Mouse (Mus musculus): ENCODE data around the gene Cbr2.
"Not testable (repeated sequence)": the region's sequence is repeated elsewhere in the genome, so short reads cannot be mapped to it uniquely, and the experiment has no call there.

The Cbr2 gene
- long read RNA-seq, experiment 1, partial matches to known transcripts = 0 of 1 reads
- long read RNA-seq, experiment 1, other reads (novel, unspliced or antisense) = 0 of 1 reads
- long read RNA-seq, experiment 2, partial matches to known transcripts = 0 of 2 reads
- long read RNA-seq, experiment 2, other reads (novel, unspliced or antisense) = 0 of 2 reads

- intact Hi-C loops (cut with DNase I) = no loop called here
Observed at GRCm38 (mm10) chr11:120731858-120732680, at the start of gene Cbr2. TSS of gene Cbr2 (minus strand) at chr11:120732114.

GRCm38 (mm10) chr11:120781361-120781760, 49.4 kb upstream of the Cbr2 start:
- intact Hi-C loops (cut with DNase I) = loop anchor here (10.0 kb wide), 1 partner anchor 287 kb away; the partner anchor contains the start of gene Slc25a10

GRCm38 (mm10) chr11:120779876-120780275, 48.0 kb upstream of the Cbr2 start:
- intact Hi-C loops (cut with DNase I) = loop anchor here (5.0 to 10.0 kb wide), 2 partner anchors 123 to 285 kb away; partner anchors contain the start of gene Slc25a10

DNA sequence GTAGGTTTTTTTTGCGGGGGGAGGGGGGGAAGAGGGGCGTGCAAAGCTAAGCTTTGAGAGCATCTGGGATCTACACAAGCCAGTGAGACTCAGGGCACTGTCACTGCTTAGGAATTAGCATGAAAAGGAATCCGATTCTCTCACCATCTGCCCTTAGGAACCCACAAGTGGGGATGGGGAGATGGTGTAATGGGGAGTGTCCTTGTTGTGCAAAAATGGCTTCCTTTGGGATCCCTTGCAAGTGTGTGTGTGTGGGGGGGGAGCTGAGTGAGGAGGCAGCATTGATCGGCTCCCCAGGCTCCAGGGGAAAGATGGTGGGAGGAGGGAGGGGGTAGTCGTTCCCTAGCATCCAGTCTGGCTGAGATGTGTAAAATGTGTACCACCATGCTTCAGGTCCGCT, 45.2 kb upstream of the Cbr2 start:
- intact Hi-C loops (cut with DNase I) = loop anchor here (5.0 kb wide), 1 partner anchor 120 kb away; no protein-coding TSS in a partner anchor

DNA sequence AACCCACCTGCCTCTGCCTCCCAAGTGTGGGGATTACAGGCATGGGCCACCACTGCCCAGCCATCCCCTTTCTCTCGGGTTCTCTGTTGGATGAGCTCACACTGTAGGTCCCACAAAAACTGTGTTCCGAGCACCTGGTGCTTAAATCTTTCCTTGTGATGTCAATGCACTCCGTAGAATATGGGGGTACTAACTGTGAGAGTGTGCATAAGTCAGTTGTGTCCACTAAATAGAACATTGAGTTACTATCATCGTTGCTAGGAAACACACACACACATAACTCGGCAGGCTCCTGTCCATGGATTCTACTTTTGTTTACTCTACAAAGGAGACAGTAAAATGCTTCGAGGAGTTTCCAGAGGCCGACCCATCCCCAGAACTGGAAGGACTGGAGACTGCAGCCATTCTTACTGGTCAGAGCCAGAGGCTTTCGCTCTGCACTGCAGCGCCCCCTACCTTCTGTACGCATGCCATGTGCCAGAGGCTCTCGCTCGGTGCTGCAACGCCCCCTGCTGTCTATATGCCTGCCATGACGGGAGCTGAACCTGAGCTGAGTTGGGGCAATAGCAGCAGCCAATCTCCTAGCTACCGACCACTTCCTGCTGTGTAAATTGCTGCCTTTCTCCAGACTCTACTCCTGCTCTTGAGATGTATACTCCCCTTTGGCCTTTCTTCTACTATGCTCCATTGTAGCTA, 44.0 kb upstream of the Cbr2 start:
- intact Hi-C loops (cut with DNase I) = loop anchor here (1.0 to 5.0 kb wide), 2 partner anchors 55 to 119 kb away; partner anchors contain the start of gene Rac3

- intact Hi-C loops (cut with DNase I) = no loop called here
Observed at GRCm38 (mm10) chr11:120773463-120774190, 41.7 kb upstream of the Cbr2 start.

DNA sequence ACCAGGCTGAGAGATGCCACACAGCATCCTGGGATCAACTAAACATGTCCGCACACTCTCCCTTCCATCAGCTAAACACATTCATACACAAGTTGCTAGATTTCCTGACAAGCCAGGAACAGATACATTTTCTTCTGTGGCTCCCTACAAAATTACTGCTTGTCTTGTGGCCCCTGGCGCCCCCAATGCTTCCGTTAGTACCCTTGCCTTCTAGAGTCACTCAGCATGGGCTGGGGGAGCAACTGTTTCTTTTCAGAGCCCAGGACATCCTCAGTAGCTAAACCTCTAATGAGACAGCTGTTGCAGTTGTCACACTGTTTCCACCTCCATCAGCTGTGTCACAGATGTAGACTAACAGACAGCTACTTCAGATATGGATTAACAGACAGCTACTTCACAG, 40.8 kb upstream of the Cbr2 start:
- intact Hi-C loops (cut with DNase I) = no loop called here

GRCm38 (mm10) chr11:120768206-120768605, 36.3 kb upstream of the Cbr2 start:
- intact Hi-C loops (cut with DNase I) = no loop called here

DNA sequence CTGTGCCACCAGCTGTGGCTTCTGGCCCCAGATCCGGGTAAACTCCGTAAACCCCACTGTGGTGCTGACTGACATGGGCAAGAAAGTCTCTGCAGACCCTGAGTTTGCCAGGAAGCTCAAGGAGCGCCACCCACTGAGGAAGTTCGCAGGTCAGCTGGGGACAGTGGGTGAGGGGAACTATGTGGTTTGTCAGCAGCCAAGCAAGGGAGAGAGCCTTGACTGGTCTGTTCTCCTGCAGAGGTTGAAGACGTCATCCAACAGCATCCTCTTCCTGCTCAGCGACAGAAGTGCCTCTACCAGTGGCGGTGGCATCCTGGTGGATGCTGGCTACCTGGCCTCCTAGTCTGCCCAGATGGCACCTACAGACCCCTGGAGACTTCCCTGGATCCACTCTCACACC, 35.1 kb upstream of the Cbr2 start:
- intact Hi-C loops (cut with DNase I) = not testable (repeated sequence)

DNA sequence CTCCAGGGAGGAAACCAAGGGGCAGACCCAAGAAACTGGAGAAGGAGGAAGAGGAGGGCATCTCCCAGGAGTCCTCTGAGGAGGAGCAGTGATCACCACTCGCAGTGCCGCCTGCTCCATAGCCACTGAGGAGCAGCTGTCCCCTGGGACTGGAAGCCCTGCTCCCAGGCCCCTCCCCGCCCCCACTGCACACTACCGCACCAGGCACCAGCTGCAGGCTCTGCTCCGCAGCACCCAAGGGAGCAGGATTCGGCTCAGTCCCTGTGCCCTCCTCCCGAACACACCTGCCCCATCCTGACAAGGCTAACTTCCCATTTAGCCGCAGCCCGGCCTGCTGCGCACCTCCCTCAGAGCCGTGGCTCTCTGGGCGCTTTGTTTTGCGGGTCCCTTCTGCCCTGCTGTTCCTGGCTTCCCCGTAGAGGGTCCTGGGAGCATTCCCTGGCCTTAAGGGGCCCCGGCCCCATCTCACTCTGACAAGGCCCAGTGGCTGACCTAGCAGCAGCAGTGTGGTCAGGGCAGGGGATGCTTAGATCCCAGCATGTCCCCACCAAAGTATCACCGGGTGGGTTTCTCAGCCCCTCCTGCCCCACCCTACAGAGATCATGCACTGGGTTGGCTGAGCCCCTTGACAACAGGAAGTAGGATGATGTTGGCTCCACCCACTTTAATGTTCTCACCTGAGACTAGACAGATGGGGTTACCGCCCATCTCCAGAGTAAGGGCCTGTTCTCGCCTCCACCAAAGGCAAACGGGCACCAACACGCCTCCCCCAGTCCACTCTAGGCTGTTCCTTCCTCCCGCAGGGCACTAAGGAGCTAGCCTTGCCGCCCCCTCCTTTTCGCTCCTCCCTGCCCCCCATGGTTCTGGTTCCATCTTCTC, 31.4 kb upstream of the Cbr2 start:
- intact Hi-C loops (cut with DNase I) = not testable (repeated sequence)

DNA sequence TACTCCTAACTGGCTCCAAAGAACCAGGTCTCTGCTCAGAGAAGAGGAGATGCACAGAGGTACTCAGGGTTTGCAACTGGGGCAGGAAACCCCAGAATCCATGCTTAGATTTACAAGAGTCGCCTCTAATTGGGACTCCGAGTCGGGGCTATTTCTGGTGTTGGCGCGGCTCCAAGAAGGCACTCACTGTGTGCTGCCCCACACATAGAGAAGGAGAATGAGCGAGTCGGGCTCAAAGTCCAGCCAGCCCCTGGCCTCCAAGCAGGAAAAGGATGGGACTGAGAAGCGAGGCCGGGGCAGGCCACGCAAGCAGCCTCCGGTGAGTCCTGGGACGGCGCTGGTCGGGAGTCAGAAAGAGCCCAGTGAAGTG, 30.7 kb upstream of the Cbr2 start, which contains the start of gene Hmga1b:
TSS of gene Hmga1b (plus strand) at position 123 of the 370 bp plus-strand sequence.
- intact Hi-C loops (cut with DNase I) = not testable (repeated sequence)

GRCm38 (mm10) chr11:120761811-120762671, 30.1 kb upstream of the Cbr2 start:
- intact Hi-C loops (cut with DNase I) = no loop called here

DNA sequence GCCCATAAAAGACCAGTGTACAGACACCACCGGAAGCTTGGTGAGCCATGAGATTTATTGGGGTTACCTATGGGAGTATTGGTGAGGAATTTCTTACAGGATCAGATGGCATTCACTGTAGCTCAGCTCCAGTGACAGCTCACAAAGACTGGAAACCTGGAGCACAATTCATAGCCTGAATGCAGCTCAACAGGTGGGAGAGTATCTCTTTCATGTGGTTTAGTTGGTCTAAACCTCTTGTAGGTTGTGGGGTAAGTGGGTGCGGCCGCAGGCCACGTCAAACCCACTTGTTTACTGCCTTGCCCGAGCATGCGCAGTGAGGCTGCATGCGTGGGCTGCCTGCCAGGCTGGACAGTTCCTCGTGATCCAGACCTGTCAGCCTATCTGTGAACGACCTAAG, 28.3 kb upstream of the Cbr2 start:
- intact Hi-C loops (cut with DNase I) = no loop called here

DNA sequence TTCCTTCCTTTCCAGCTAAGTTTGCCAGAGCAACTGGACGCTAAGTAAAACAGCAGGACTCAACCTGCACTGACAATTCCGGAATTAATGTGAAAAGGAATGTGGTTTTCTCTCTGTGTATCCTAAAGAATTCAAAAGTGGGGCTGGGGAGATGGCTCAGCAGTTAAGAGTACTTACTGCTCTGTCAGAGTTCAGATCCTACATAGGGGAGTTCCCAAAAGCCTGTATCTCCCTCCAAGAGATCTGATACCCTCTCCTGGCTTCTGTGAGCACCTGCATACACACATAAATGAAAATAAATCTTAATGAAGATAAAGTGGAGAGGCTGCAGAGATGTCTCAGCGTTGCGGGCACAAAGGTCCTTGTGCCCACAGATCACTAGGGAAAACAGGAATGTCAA, 19.7 kb upstream of the Cbr2 start:
- intact Hi-C loops (cut with DNase I) = no loop called here

DNA sequence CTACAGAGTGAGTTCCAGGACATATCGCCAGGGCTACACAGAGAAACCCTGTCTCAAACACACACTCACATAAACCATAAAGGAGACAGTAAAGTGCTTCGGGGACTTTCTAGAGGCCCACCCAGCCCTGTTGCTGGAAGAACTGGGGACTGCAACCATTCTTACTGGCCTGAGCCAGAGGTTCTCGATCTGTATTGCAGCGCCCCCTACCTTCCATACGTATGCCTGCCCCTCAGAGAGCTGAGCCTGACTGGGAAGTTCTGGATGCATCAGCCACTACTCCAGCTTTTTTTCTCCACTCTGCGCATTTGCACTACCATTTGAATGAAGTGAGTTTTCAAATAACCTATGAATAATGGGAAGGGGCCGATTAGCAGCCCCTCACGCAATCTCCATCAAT, 17.5 kb upstream of the Cbr2 start:
- intact Hi-C loops (cut with DNase I) = no loop called here

DNA sequence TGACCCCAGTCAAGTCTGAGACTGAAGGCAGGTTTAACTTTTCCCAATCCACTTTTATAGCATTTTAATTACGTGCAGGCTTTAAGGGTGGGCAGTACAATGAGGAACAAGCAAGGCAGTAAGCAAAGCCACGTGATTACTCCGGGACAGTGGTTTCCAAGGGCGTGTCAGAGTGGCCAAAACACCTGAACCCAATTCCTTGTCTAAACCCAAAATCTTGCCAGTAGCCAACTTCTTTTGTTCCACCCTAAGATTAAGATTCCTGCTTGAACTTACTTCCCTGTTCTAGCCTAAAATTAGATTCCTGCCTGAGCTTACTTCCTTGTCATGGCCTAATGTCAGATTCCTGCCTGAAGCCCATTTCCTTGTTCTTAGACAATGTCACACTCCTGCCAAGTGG, 16.1 kb upstream of the Cbr2 start:
- intact Hi-C loops (cut with DNase I) = no loop called here

- intact Hi-C loops (cut with DNase I) = no loop called here
Observed at GRCm38 (mm10) chr11:120744121-120744701, 12.3 kb upstream of the Cbr2 start.

- intact Hi-C loops (cut with DNase I) = no loop called here
Observed at GRCm38 (mm10) chr11:120740981-120741380, 9.1 kb upstream of the Cbr2 start.

DNA sequence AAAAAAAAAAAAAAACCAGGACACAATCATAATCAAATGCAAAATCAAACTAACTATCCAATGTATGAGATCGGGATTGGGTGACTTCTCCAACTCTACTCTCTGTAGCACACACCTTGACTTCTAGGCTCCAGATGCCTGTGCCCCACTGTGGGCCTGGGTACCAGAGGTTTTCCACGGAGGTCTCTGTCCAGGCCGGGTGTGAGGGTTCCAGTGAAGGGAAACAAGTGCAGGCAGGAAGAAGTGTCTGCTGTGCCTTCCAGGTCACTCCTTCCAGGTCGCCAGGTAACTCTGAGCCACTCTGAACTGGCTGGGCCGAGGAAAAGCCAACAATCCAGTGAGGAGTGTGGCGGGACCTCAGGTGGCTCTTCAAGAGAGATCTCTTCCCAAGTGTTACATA, 4.5 kb upstream of the Cbr2 start:
- intact Hi-C loops (cut with DNase I) = no loop called here
